Mouse (Mus musculus) hindbrain, embryonic 16.5 days (tissue): ENCODE measurements around the gene 1700025G04Rik. TPM values are rescaled to one million over a fixed set of nuclear protein-coding genes. Genes with fewer than 3 reads are reported as not detected.
A peak's percentile ranks its signal among the peaks of the same experiment; 100 is the strongest.

Experiments
- ATAC-seq: fragments of 200-750 bp; cut with Nextera tagmentation; 2 replicates; pipeline ENCODE4 v1.8.0; 2017; ENCODE audit warnings: moderate TSS enrichment, moderate library complexity
- H3K27ac ChIP-seq: fragments of 300-500 bp; sonication (generic); 2 replicates; pipeline ENCODE4 v1.5.1; 2014; ENCODE audit warnings: low read depth, mild to moderate bottlenecking, control low read depth, low read length, moderate library complexity
- H3K27me3 ChIP-seq: fragments of 300-500 bp; sonication (generic); replicated peaks from 2 replicates; pipeline ENCODE4 v1.6.1; 2014; ENCODE audit warnings: low read length; ENCODE audit not compliant: control insufficient read depth, insufficient read depth
- H3K36me3 ChIP-seq: fragments of 300-500 bp; sonication (generic); 2 replicates; pipeline ENCODE4 v1.6.1; 2014; ENCODE audit warnings: mild to moderate bottlenecking, low read length, moderate library complexity, mixed read lengths; ENCODE audit not compliant: control insufficient read depth, insufficient read depth
- H3K4me1 ChIP-seq: fragments of 300-500 bp; sonication (generic); 2 replicates; pipeline ENCODE4 v1.6.1; 2014; ENCODE audit warnings: low read depth, low read length; ENCODE audit not compliant: control insufficient read depth, insufficient read depth
- H3K4me2 ChIP-seq: fragments of 300-500 bp; sonication (generic); 2 replicates; pipeline ENCODE4 v1.6.1; 2014; ENCODE audit warnings: mild to moderate bottlenecking, low read length, control low read depth, moderate library complexity
- H3K4me3 ChIP-seq: fragments of 300-500 bp; sonication (generic); 2 replicates; pipeline ENCODE4 v1.5.1; 2014; ENCODE audit warnings: mild to moderate bottlenecking, low read length, control low read depth, moderate library complexity
- H3K9ac ChIP-seq: fragments of 300-500 bp; sonication (generic); 2 replicates; pipeline ENCODE4 v1.6.1; 2014; ENCODE audit warnings: low read depth, mild to moderate bottlenecking, control low read depth, low read length, moderate library complexity
- H3K9me3 ChIP-seq: fragments of 300-500 bp; sonication (generic); 2 replicates; pipeline ENCODE4 v1.6.1; 2014; ENCODE audit warnings: mild to moderate bottlenecking, low read length, moderate library complexity; ENCODE audit not compliant: control insufficient read depth
- WGBS: fragments of 180-500 bp; shearing (Covaris S2); extraction: QIAGEN DNeasy Blood & Tissue Kit; methylation state at CpG from one replicate; pipeline ENCODE4 v1.1.7; 2014; 5-methylcytosine and 5-hydroxymethylcytosine counted together
- polyA plus RNA-seq: library from polyadenylated mRNA; unstranded; fragments of >200 nt; fragmentation: Nextera tagmentation; extraction: Ambion mirVana; gene quantifications from 2 replicates; pipeline ENCODE4 v1.2.1, GENCODE M21; 2015

1700025G04Rik gene
- polyA plus RNA-seq, 1 experiment from 2014 or later: 24.9 TPM

- Histone ChIP-seq H3K4me1 (no peaks in the 10 kb centered on the region), H3K4me3 (no peak overlapping the region), H3K9me3 (0 out of 2 replicates have a peak, but pooled peaks cover 2% of the 10 kb centered on the region), H3K9ac (no peak overlapping the region), H3K4me2 (no peak overlapping the region), H3K36me3 (no peaks in the 10 kb centered on the region), H3K27ac (no peak overlapping the region), H3K27me3 (no peaks in the 10 kb centered on the region)
- no peak for ATAC-seq
- whole genome bisulfite sequencing: 80% methylated on average over 4 of the region's 4 CpGs
Observed at GRCm38 (mm10) chr1:151907014-151907413, 182.9 kb downstream of the 1700025G04Rik start.

GRCm38 (mm10) chr1:151900706-151901360 is 189.1 kb downstream of the 1700025G04Rik start:
- ATAC-seq: peak; percentile 70
- no peaks in the 10 kb centered on the region for H3K9me3 ChIP-seq
- peaks cover 10% of the 10 kb centered on the region for H3K4me1 ChIP-seq
- 39% methylated on average over 12 of the region's 12 CpGs for WGBS
- H3K4me3 ChIP-seq: no peak overlapping the region
- no peak overlapping the region for H3K4me2 ChIP-seq
- no peaks in the 10 kb centered on the region for H3K27me3 ChIP-seq
- H3K27ac ChIP-seq: no peak overlapping the region
- no peaks in the 10 kb centered on the region for H3K36me3 ChIP-seq
- H3K9ac ChIP-seq: no peak overlapping the region

GRCm38 (mm10) chr1:151899964-151900363 is 190.0 kb downstream of the 1700025G04Rik start:
- H3K4me3 ChIP-seq: no peak overlapping the region
- peaks cover 10% of the 10 kb centered on the region for H3K4me1 ChIP-seq
- no peak overlapping the region for H3K4me2 ChIP-seq
- no peaks in the 10 kb centered on the region for H3K9me3 ChIP-seq
- H3K27ac ChIP-seq: no peak overlapping the region
- no peak overlapping the region for H3K9ac ChIP-seq
- 83% methylated on average over 7 of the region's 7 CpGs for WGBS
- ATAC-seq: 0 out of 2 replicates have a peak, but pooled peaks have one; percentile 15
- no peaks in the 10 kb centered on the region for H3K27me3 ChIP-seq
- no peaks in the 10 kb centered on the region for H3K36me3 ChIP-seq

- Histone ChIP-seq H3K9ac (no peak overlapping the region), H3K9me3 (no peaks in the 10 kb centered on the region), H3K27me3 (no peaks in the 10 kb centered on the region), H3K27ac (no peak overlapping the region), H3K4me2 (no peak overlapping the region), H3K4me1 (peaks cover 5% of the 10 kb centered on the region), H3K4me3 (no peak overlapping the region), H3K36me3 (no peaks in the 10 kb centered on the region)
- WGBS: 71% methylated on average over 4 of the region's 4 CpGs
- ATAC-seq: no peak
Observed at GRCm38 (mm10) chr1:151895406-151895805, 194.5 kb downstream of the 1700025G04Rik start.

- Histone ChIP-seq H3K9me3 (no peaks in the 10 kb centered on the region), H3K27ac (no peak overlapping the region), H3K27me3 (no peaks in the 10 kb centered on the region), H3K4me1 (peaks cover 5% of the 10 kb centered on the region), H3K4me2 (no peak overlapping the region), H3K4me3 (no peak overlapping the region), H3K36me3 (no peaks in the 10 kb centered on the region), H3K9ac (no peak overlapping the region)
- ATAC-seq: no peak
- 88% methylated on average over 5 of the region's 5 CpGs for WGBS
Observed at GRCm38 (mm10) chr1:151893976-151894375, 195.9 kb downstream of the 1700025G04Rik start.

GRCm38 (mm10) chr1:151892008-151892407 is 197.9 kb downstream of the 1700025G04Rik start:
- H3K4me1 ChIP-seq: peaks cover 7% of the 10 kb centered on the region
- no peaks in the 10 kb centered on the region for H3K9me3 ChIP-seq
- ATAC-seq: no peak
- H3K36me3 ChIP-seq: no peaks in the 10 kb centered on the region
- no peak overlapping the region for H3K9ac ChIP-seq
- no peak overlapping the region for H3K4me2 ChIP-seq
- H3K4me3 ChIP-seq: no peak overlapping the region
- H3K27ac ChIP-seq: no peak overlapping the region
- no peaks in the 10 kb centered on the region for H3K27me3 ChIP-seq
- WGBS: 93% methylated on average over 5 of the region's 5 CpGs

- Histone ChIP-seq H3K27me3 (no peaks in the 10 kb centered on the region), H3K9me3 (no peaks in the 10 kb centered on the region), H3K9ac (no peak overlapping the region), H3K4me3 (no peak overlapping the region), H3K36me3 (no peaks in the 10 kb centered on the region), H3K4me2 (no peak overlapping the region), H3K27ac (no peak overlapping the region), H3K4me1 (peaks cover 7% of the 10 kb centered on the region)
- 86% methylated on average over 9 of the region's 9 CpGs for WGBS
- no peak for ATAC-seq
Observed at GRCm38 (mm10) chr1:151891194-151891593, 198.7 kb downstream of the 1700025G04Rik start.

- Histone ChIP-seq H3K27me3 (no peaks in the 10 kb centered on the region), H3K9me3 (no peaks in the 10 kb centered on the region), H3K4me2 (no peak overlapping the region), H3K4me1 (peaks cover 7% of the 10 kb centered on the region), H3K27ac (peak overlapping the region; percentile 25; the same call in 1 of the 2 replicates), H3K9ac (no peak overlapping the region), H3K4me3 (no peak overlapping the region), H3K36me3 (no peaks in the 10 kb centered on the region)
- peak; percentile 71 for ATAC-seq
- WGBS: 55% methylated on average over 14 of the region's 14 CpGs
Observed at GRCm38 (mm10) chr1:151890041-151890621, 199.8 kb downstream of the 1700025G04Rik start.

- Histone ChIP-seq H3K27ac (no peak overlapping the region), H3K27me3 (no peaks in the 10 kb centered on the region), H3K4me1 (peaks cover 7% of the 10 kb centered on the region), H3K9me3 (no peaks in the 10 kb centered on the region), H3K36me3 (no peaks in the 10 kb centered on the region), H3K4me2 (no peak overlapping the region), H3K9ac (no peak overlapping the region), H3K4me3 (no peak overlapping the region)
- WGBS: 48% methylated on average over 5 of the region's 5 CpGs
- no peak for ATAC-seq
Observed at GRCm38 (mm10) chr1:151887631-151888030, 202.3 kb downstream of the 1700025G04Rik start.
